Mouse (Mus musculus) testis, adult 2 months (tissue): ENCODE data around the gene Stx2.

Experiments used
- CTCF ChIP-seq: fragments of 200-500 bp; IDR thresholded peaks from 2 replicates; pipeline ENCODE4 v1.5.1; 2012; ENCODE audit warnings: low read depth, mild to moderate bottlenecking, inconsistent platforms, low read length, moderate library complexity; ENCODE audit not compliant: control insufficient read depth, insufficient read depth, insufficient replicate concordance
- POLR2A ChIP-seq: fragments of 200-500 bp; IDR thresholded peaks from 2 replicates; pipeline ENCODE4 v1.6.1; 2012; ENCODE audit warnings: low read depth, mild to moderate bottlenecking, inconsistent platforms, low read length, moderate library complexity; ENCODE audit not compliant: control insufficient read depth

GRCm38 (mm10) chr5:128958916-128959315, 49.5 kb downstream of the Stx2 start:
- no peak for TF ChIP-seq CTCF
- TF ChIP-seq POLR2A, result no peak
